Mouse (Mus musculus) retina, embryonic 14.5 days (tissue): Measurements from ENCODE around the gene Agbl4.

ENCODE experiments used
- DNase-seq: peaks from one replicate; pipeline ENCODE4 v3.0.0-alpha.2; 2015; ENCODE audit warnings: low spot score

Gene Agbl4

DNA sequence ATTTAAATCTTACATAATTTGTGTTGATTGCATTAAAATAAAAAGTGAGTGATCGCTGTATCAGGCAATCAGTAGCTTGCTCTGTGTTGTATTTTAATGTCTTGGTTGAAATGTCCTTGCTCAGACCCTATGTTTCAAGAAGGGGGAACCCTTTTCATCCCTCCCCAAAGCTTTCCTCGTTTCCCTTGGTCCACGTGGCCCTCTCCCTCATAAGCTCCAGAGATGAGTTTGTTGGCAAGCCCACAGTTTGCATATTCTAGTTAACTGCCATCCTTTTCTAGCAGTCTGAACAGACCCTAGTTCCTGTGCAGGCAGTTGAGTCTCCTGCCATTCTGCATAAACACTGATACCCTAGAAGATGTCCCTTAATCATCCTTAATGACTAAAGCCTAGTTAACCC lies 1050.5 kb downstream of the Agbl4 start:
- DNase-seq = no peak

DNA sequence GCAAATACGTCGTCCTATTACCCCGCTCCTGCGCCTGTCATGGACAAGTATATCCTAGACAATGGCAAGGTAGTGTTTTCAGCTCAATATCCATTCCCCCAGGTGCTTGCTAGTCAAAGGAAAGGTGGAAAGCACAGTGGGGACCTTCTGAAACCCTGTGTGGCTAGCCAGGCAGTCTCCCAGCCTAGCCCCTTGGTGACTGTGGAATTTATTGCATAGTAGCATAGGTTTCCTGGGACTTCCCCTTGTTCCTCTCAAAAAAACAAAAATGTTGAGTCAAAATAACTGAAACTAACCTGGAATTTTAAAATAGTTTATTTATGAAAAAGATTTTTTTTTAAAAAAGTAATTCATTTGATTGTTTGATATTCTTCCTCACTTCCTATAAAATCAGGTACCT lies 1051.1 kb downstream of the Agbl4 start:
- no peak for DNase-seq

DNA sequence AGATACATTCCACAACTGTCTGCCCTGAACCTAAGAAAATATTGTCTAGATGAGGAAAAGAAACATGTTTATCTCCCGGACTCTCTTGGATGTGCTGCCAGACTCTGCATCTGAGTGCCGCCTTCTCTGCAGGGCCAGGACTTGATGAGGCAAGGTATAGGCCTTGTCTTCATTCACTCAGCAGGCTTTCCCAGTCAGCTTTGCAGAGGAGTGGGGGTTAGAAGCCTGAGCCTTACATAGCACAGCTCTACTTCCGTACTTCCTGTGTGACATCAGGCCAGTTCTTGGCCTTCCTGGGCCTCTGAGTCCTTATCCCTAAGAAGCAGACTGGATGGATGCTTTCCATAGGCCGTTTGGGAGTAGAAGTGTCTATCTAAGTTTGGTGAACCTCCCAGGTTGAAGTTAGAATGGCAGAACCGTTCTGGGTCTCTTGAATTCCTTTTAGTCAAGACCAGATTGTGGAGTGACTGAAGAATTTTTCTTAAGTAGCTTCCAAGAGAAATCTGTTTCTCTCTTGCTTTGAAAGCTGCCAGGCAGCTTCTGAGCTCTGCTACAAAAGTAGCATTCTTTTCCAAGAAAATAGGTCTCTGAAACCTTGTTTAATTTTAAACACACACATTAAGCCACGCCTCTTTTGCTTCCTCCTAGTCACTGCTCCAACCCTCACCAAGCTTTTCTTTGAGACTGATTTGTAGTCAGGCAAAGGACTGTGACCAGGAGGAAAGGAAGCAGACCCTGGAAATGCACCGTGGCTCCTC lies 1052.2 kb downstream of the Agbl4 start:
- no peak for DNase-seq

DNA sequence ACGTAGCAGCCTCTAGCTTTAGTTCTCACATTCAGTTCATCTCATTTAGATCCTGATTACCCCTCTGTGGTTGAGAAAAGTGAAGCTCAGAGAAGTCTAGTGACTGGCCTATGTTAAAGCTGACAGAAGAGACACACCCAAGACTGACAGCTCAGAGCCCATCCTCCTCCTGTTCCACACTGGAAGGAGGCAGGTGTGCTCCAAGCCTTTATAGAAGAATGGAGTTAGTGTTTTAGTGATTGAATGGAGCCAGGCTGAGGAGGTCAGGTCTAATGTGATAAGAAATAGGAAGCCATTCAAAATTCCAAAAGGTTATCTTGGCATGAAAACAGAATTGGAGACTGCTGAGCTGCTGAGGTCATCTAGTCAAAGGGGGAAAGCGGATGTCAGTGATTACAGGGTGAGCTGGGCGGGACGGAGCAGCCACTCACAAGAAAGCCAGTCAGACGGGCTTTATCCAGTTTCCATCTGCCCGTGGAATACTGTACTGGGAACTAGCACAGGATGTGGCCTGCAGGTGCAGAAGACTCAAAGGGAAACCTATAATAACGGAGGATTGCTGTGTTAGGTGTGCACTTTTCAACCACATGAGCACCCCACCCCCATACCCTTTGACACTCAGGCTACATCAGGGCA lies 1053.9 kb downstream of the Agbl4 start:
- DNase-seq = no peak

GRCm38 (mm10) chr4:111452192-111452591 lies 1054.7 kb downstream of the Agbl4 start:
- DNase-seq = no peak

- no peak for DNase-seq
Measured at GRCm38 (mm10) chr4:111453275-111453674, 1055.8 kb downstream of the Agbl4 start.

DNA sequence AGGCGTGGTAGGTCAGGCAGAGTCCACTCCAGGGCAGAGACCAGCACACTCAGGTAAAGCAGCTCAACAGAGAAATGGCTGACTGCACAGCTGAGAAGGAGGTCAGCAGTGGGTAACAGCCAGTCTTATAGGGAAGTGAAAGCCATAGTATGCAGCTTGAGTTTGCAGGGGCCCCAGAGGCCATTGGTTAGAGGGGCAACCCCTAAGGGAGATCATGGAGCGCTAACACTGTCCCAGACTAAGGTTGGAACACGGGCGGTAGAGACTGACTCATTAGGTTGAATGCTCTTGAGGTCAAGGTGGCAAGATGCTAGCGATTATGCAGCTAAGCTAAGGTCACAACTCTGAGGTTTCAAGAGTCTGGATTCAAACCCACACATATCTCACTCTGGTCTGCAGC lies 1058.2 kb downstream of the Agbl4 start:
- no peak for DNase-seq

- no peak for DNase-seq
Measured at GRCm38 (mm10) chr4:111457568-111457967, 1060.1 kb downstream of the Agbl4 start.

DNA sequence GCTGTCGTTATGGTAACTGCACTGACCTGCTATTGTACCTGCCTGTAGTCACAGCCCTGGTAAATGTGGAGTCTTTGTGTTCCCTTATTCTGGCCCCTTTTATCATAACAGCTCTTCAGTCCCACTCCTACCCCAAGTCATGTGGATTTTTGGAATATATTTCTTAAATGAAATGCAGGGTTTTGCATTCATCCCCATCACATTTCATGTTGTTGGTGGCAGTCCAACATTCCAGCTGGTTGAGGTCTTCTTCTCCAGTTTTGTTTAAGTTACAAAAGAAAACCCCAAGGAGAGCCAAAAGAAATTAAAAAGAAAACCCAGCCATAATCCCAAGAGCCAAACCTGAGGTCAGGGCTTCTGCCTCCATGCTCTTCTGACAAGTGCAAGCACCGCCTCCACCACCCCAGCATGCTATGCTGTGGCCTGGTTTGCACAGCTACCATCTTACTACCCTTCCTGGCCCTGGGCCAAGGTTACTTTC lies 1069.9 kb downstream of the Agbl4 start:
- DNase-seq = no peak

DNA sequence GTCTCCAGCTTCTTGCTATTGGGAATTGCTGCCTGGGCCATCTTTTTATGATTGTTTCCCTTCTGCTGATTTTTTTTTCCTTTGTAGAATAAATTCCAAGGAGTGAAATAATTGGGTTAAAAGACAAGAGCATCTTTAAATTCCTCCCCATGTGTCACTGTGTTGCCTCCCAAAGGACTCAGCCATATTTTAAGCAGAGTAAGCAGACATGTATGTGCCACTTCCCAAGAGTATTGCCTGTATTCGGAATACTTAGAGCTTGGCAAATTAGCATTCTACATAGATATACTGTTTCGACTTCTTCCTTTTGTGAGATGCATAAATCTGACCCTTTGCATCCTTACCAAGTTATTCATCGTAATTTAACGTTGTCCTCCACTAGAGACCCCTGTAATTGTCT lies 1070.3 kb downstream of the Agbl4 start:
- no peak for DNase-seq

- no peak for DNase-seq
Measured at GRCm38 (mm10) chr4:111469847-111470246, 1072.4 kb downstream of the Agbl4 start.

- DNase-seq = no peak
Measured at GRCm38 (mm10) chr4:111471726-111472125, 1074.3 kb downstream of the Agbl4 start.

GRCm38 (mm10) chr4:111472511-111472910 lies 1075.0 kb downstream of the Agbl4 start:
- no peak for DNase-seq

DNA sequence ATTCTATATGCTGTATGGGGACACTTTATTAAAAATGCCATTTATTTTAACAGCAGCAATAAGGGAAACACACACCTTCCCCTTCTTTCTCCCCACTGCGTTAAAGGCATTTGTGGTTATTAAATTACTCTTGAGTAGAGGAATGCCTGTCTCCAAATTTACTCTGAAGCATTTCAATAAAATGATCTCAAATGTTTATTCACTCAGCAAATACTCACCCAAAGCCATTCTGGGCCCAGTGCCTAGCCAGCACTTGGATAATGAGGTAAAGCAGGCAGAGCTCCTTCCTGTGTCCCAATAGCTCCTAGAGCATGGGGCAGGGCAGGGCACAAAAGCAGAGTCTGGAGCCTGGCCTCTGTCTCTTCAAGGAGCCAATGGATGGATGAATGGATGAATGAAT lies 1075.6 kb downstream of the Agbl4 start:
- no peak for DNase-seq

DNA sequence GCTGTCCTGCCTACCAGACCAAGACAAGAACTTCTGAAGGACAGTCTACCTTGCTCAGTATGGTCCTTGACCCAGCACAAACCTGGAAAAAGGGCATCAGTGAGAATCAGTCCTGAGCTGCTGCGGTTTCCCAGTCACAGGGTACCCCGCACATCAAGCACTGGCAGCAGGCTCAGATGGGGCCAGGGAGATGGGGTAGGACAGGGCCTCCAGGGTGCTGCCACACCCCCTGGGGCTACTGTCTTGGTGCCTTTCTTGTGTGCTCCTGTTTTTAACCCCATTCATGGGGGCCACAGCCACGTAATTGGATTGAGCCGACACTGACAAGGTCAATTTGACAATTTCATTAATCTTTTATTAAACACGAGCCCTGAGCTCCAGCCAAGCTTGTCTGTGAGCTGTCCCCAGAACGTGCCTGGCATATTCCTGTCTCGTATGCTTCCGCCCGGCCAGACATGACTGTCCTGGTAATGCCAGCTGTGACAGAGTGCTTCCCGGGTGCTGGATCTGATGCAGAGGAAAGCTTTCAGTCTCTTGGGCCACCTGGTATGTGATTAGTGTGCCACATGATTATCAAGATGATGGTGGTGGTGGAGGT lies 1078.0 kb downstream of the Agbl4 start:
- peak; percentile 54 for DNase-seq

DNA sequence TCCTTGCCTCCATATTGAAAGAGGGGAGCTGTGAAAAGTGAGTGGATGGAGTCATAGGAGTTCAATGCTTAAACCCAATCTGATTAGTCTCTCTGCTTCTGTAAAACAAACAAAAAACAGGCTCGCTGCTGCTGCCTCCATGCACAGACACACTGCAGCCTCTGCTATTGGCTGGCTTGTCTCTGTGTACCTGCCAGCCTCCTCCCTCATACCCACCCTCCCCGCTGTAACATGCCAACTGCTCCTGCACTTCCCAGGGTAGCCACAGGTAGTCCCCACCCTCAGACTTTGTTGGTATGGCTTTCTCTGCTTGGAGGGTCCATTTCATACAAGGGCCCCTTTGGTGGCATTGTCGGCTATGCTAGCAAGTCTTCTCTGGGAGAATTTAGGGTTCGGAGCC lies 1080.0 kb downstream of the Agbl4 start:
- no peak for DNase-seq

- DNase-seq = no peak
Measured at GRCm38 (mm10) chr4:111483499-111483898, 1086.0 kb downstream of the Agbl4 start.

GRCm38 (mm10) chr4:111485189-111485588 lies 1087.7 kb downstream of the Agbl4 start:
- DNase-seq = no peak

GRCm38 (mm10) chr4:111486187-111486586 lies 1088.7 kb downstream of the Agbl4 start:
- no peak for DNase-seq

- DNase-seq = no peak
Measured at GRCm38 (mm10) chr4:111487233-111487843, 1089.9 kb downstream of the Agbl4 start.

- no peak for DNase-seq
Measured at GRCm38 (mm10) chr4:111493750-111494404, 1096.4 kb downstream of the Agbl4 start.

DNA sequence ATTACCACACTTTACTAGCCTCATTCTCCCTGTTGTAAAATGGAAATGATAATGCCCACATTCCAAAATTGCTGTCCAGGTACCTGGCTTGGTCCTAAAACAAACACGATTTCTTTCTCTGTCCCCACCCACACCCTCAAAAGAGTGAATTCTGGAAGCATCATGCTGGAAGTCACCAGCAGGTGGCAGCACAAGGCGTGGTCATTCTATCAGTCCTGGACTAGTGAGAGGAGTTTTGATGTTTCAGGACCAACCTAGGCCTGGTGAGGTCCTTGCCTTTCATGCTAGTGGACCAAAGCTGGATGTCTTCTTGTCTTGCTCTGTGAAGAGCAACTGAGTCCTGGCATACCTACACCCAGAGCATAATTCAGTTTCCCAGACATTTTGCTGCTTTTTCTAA lies 1098.5 kb downstream of the Agbl4 start:
- peak; percentile 83 for DNase-seq
